Mouse (Mus musculus) right cerebral cortex, postnatal 36 days (tissue): ENCODE data around the gene Gm28171.
"Not testable (repeated sequence)": the region's sequence is repeated elsewhere in the genome, so short reads cannot be mapped to it uniquely, and the experiment has no call there.

Source experiments
- DNase-seq, 2 experiments: peaks; one replicate each; pipeline ENCODE4 v3.0.0; 2022; ENCODE audit warnings: low spot score in 2 of 2, mixed read lengths in 1 of 2

The Gm28171 gene

DNA sequence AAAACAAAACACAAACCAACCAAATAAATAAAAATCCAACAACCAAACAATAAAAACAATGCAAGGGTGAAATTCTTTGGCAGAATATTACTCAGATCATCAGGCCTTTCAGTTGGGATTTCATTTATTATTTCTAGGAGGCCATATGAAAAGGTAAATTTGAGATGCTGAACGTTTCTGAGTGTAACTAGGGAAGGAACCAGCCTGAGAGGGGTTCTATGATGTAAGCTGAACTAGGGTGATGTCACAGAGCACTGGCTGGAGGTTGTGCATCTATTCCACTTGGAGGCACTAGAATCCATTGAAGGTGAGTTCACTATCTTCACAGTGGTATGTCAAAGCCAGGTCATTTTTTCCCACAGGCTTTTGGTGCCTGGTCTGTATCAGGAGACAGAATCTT is at the start of gene Gm28171:
TSS of gene Gm28171 (plus strand) at position 301 of the 400 bp plus-strand sequence.
- DNase-seq, result not testable (repeated sequence)
